Mouse (Mus musculus) limb, embryonic 14.5 days (tissue): ENCODE measurements at regions not wholly inside any gene's neighbourhood (a gene's known extent, or its start where the extent isn't known, plus 50 kb on each side); places are given as distances from the start of the nearest gene placed in this dataset.

ENCODE experiments used
- ATAC-seq: fragments of 200-750 bp; cut with Nextera tagmentation; 2 replicates; pipeline ENCODE4 v1.8.0; 2017; ENCODE audit warnings: low read depth, moderate number of reproducible peaks, moderate TSS enrichment; ENCODE audit not compliant: low FRiP score
- DNase-seq: peaks from one replicate; pipeline ENCODE4 v3.0.0-alpha.2; 2015; ENCODE audit warnings: low spot score
- H3K27ac ChIP-seq: fragments of 300-500 bp; sonication (generic); replicated peaks from 2 replicates; pipeline ENCODE4 v1.5.1; 2014; ENCODE audit warnings: low read depth, mild to moderate bottlenecking, low read length, moderate library complexity, mixed read lengths
- H3K27me3 ChIP-seq: fragments of 300-500 bp; sonication (generic); 2 replicates; pipeline ENCODE4 v1.6.1; 2014; ENCODE audit warnings: low read length, mixed read lengths; ENCODE audit not compliant: control insufficient read depth, insufficient read depth
- H3K36me3 ChIP-seq: fragments of 300-500 bp; sonication (generic); 2 replicates; pipeline ENCODE4 v1.6.1; 2014; ENCODE audit warnings: mild to moderate bottlenecking, low read length, moderate library complexity, mixed read lengths; ENCODE audit not compliant: control insufficient read depth, insufficient read depth
- H3K4me1 ChIP-seq: fragments of 300-500 bp; sonication (generic); 2 replicates; pipeline ENCODE4 v1.6.1; 2014; ENCODE audit warnings: antibody characterized with exemption, low read length, mixed read lengths; ENCODE audit not compliant: control insufficient read depth, insufficient read depth
- H3K4me2 ChIP-seq: fragments of 300-500 bp; sonication (generic); replicated peaks from 2 replicates; pipeline ENCODE4 v1.6.1; 2014; ENCODE audit warnings: low read depth, mild to moderate bottlenecking, low read length, moderate library complexity; ENCODE audit not compliant: severe bottlenecking
- H3K4me3 ChIP-seq: fragments of 300-500 bp; sonication (generic); replicated peaks from 2 replicates; pipeline ENCODE4 v1.5.1; 2014; ENCODE audit warnings: low read length
- H3K9ac ChIP-seq: fragments of 300-500 bp; sonication (generic); 2 replicates; pipeline ENCODE4 v1.6.1; 2014; ENCODE audit warnings: mild to moderate bottlenecking, low read depth, low read length, moderate library complexity; ENCODE audit not compliant: severe bottlenecking
- H3K9me3 ChIP-seq: fragments of 300-500 bp; sonication (generic); 2 replicates; pipeline ENCODE4 v1.6.1; 2016; ENCODE audit warnings: low read length; ENCODE audit not compliant: control insufficient read depth
- POLR2A ChIP-seq: fragments of 200-500 bp; IDR thresholded peaks from 2 replicates; pipeline ENCODE4 v1.8.0; 2012; ENCODE audit warnings: inconsistent platforms, mild to moderate bottlenecking, moderate library complexity, borderline replicate concordance; ENCODE audit not compliant: insufficient read depth, insufficient read length; ENCODE audit errors: extremely low read depth
- WGBS: fragments of 180-500 bp; shearing (Covaris S2); extraction: QIAGEN DNeasy Blood & Tissue Kit; methylation state at CpG from one replicate; pipeline ENCODE4 v1.1.7; 2014; 5-methylcytosine and 5-hydroxymethylcytosine counted together

DNA sequence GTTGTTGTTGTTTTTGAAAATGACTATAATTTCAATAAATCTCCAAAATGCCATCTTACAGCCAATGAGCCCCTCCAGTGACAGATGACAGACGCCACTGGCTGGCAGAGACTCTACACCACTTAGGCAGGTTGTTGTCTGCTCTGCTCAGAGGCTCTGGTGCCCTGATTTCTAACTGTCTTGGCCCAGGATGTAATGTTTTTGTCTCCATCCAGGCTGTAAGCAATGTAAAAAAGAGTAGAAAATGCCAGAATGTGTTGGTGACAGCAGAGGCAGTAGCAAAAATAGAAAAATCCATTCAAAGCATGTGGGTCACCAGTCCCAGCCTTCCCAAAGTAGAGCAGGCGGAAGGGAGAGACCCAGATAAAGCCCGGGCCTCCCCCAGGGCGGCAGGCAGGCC lies 285.5 kb downstream of the Irs2 start:
- no peaks in the 10 kb centered on the region for H3K9me3 ChIP-seq
- 79% methylated on average over 4 of the region's 4 CpGs for WGBS
- H3K27me3 ChIP-seq, result no peaks in the 10 kb centered on the region
- 0 out of 2 replicates have a peak, but pooled peaks cover 2% of the 10 kb centered on the region for H3K4me1 ChIP-seq
- ATAC-seq (no peak), DNase-seq (no peak)
- H3K9ac ChIP-seq, result no peak overlapping the region
- H3K36me3 ChIP-seq, result no peaks in the 10 kb centered on the region
- H3K4me3 ChIP-seq, result no peak overlapping the region
- no peak for TF ChIP-seq POLR2A
- no peak overlapping the region for H3K4me2 ChIP-seq
- no peak overlapping the region for H3K27ac ChIP-seq

DNA sequence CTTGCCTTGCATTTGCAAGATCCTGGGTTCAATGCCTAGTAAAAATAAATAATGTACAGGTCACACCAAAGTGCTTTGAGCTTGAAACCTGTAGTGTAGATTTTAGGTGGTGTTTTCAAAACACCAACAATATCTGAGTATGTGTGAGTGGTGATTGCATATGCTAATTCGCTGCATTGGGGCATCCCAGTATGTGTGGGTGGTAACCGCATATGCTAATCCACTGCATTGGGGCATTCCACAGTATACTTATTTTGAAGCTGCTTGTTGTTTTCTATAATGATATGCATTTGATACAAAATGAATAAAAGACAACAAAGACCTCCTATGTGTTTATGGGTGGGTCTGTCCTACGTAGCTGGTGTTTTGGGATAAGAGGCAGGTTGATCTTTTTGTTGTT lies 285.9 kb downstream of the Irs2 start:
- DNase-seq, result no peak
- no peak for TF ChIP-seq POLR2A
- Histone ChIP-seq H3K4me3 (no peak overlapping the region), H3K4me2 (no peak overlapping the region), H3K27ac (no peak overlapping the region), H3K9me3 (no peaks in the 10 kb centered on the region), H3K9ac (no peak overlapping the region), H3K4me1 (peaks cover 2% of the 10 kb centered on the region; the same call in 1 of the 2 replicates), H3K36me3 (no peaks in the 10 kb centered on the region), H3K27me3 (no peaks in the 10 kb centered on the region)
- 95% methylated on average over 3 of the region's 3 CpGs for WGBS
- no peak for ATAC-seq

DNA sequence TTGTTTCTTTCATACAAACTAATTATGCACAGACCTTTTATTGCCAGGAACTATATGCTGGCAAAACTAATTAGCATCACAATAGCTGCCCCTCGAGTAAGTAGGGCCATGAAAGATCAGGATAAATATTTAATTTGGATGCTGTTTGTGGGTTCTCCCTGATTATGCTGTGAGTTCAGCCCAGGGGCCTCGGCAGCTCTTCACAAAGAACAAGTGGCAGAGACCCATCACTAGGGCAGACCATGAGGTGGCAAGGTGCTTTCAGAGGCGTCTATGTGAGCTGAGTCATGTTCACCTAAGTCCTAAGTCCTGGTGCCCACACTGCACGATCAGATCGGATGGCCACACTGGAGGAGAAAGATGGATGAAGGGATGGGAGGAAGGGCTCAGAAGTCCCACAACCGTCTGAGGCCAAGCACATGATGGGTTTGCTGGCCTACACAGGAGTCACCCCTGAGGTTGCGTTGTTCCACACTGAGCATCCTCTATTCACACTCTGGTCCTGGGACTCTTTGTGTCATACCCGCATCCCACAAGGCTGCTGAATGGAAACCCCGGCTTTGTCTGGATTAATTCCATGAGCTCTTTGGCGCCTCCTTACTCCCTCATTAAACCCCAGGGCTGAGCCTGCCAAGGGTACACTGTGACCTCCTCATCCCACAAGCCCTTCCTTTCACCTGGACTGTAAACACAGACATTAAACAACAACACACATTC lies 287.0 kb downstream of the Irs2 start:
- TF ChIP-seq POLR2A, result no peak
- H3K9ac ChIP-seq, result no peak overlapping the region
- no peak for ATAC-seq
- H3K4me2 ChIP-seq, result no peak overlapping the region
- peaks cover 2% of the 10 kb centered on the region; the same call in 1 of the 2 replicates for H3K4me1 ChIP-seq
- no peak overlapping the region for H3K27ac ChIP-seq
- H3K4me3 ChIP-seq, result no peak overlapping the region
- H3K9me3 ChIP-seq, result no peaks in the 10 kb centered on the region
- H3K27me3 ChIP-seq, result no peaks in the 10 kb centered on the region
- H3K36me3 ChIP-seq, result no peaks in the 10 kb centered on the region
- DNase-seq, result no peak
- 62% methylated on average over 10 of the region's 10 CpGs for WGBS

DNA sequence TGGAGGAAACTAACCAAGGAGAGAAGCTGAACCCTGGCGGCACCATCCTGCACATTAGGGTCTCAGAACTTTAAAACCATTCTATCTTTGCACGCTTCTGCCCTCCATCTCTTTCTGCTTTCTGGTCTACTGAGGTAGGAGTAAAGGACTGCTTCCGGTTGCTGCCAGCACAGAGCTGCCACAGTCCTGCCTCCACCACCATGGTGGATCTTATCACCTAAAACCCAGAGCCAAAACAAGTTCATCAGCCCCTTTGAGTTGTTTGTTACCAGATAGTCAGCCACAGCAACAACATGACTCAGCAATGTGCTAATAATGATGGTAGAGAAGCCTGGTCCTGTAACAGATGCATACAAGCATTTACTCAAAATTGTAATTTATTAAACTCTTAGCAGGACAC lies 287.9 kb downstream of the Irs2 start:
- no peak for TF ChIP-seq POLR2A
- ATAC-seq (no peak), DNase-seq (no peak)
- 95% methylated on average over 3 of the region's 3 CpGs for WGBS
- Histone ChIP-seq H3K27me3 (no peaks in the 10 kb centered on the region), H3K4me2 (no peak overlapping the region), H3K36me3 (no peaks in the 10 kb centered on the region), H3K4me1 (peaks cover 2% of the 10 kb centered on the region; the same call in 1 of the 2 replicates), H3K9me3 (no peaks in the 10 kb centered on the region), H3K27ac (no peak overlapping the region), H3K4me3 (no peak overlapping the region), H3K9ac (no peak overlapping the region)

DNA sequence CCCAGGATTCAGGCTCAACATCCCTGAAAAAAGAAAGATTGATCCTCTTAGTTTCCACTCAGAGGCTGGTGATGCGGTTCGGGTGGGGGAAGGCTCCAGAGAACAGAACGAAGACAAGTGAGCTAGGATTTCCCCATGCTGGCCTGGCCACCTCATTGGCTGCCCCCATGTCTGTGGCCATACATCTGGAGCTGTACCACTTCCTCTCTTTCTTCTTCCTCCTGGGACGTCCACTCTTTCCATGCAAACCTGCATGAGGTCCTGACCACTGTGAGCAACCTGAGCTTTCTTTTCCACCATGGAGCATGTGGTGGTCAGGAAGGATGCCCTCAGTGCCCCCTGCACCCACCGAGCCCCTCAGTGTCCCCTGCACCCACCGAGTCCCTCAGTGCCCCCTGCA lies 288.8 kb downstream of the Irs2 start:
- Histone ChIP-seq H3K4me3 (no peak overlapping the region), H3K36me3 (no peaks in the 10 kb centered on the region), H3K27me3 (no peaks in the 10 kb centered on the region), H3K9me3 (no peaks in the 10 kb centered on the region), H3K9ac (no peak overlapping the region), H3K4me2 (no peak overlapping the region), H3K4me1 (peaks cover 2% of the 10 kb centered on the region; the same call in 1 of the 2 replicates), H3K27ac (no peak overlapping the region)
- TF ChIP-seq POLR2A, result no peak
- ATAC-seq (no peak), DNase-seq (no peak)
- WGBS, result 94% methylated on average over 6 of the region's 6 CpGs
